Mouse (Mus musculus) duodenum, adult 2 months (tissue): Measurements from ENCODE around the gene Fbxl4. TPM values are rescaled to one million over a fixed set of nuclear protein-coding genes. Genes with fewer than 3 reads are reported as not detected.

Experiments
- polyA plus RNA-seq: library from polyadenylated mRNA; depleted of rRNA; stranded (reverse); fragments of >200 nt; gene quantifications from 2 replicates; pipeline ENCODE4 v1.2.3, GENCODE M21; 2012; ENCODE audit warnings: low replicate concordance; rRNA removed

The Fbxl4 gene
- polyA plus RNA-seq: 4.1 and 5.8 TPM in 2 replicates

GRCm38 (mm10) chr4:22357266-22357930 lies at the start of gene Fbxl4:
Gene Fbxl4, plus strand, starts transcription at chr4:22357543.

Other genes starting within 250 kb of the Fbxl4 start
- not detected in 2 replicates for gene Pou3f2, start 130.8 kb downstream of the Fbxl4 start, polyA plus RNA-seq